26 mouse cellular contexts compared by ENCODE assay signal in the genomic region with DNA sequence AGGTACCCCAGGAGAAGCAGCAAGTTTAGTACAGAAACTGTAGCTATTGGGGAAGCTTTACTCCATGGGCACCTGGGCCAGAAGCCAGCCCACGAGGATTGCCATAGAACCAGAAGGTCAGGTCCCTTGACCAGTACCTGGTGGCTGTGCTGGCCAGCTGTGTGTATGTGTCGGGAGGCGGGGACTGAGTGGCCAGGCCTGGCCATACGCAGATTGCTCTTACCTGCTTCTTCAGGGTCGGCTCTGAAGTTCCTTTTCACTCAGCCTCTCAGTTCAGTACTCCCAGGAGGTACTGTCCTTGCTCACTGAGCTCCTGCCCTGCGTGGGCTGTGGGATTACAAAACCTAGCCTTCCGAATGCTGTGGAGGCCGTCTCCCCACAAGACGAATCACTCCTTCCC.
DNase-seq lines count a peak whose midpoint lies in the region; ATAC-seq lines count a peak whose summit lies in the region.
"Had no signal": no experiment of that assay in that cellular context is flagged by ENCODE, and none has a peak within 500 bp of the region (broad histone marks: within the 10 kb centered on the region; RNA-seq: fewer than 3 reads in every experiment).

No protein-coding gene starts in this region.

- H3K9ac ChIP-seq in limb, embryonic 11.5 days (ENCODE audit: low read length) = no peak overlapping the region
- H3K9ac ChIP-seq: embryonic facial prominence, embryonic 13.5 days; forebrain, embryonic 12.5 days; hindbrain, embryonic 13.5 days; intestine, embryonic 15.5 days had no signal

- ATAC-seq in limb, embryonic 11.5 days (ENCODE audit: insufficient number of reproducible peaks, low FRiP score, low TSS enrichment, low read depth) = no peak
- ATAC-seq: activated CD4-positive, CD25-positive, alpha-beta regulatory T cell, adult 4 months; hindbrain, embryonic 16.5 days; intestine, embryonic 15.5 days had no signal

- peak; percentile 25 to 74 for DNase-seq in adrenal gland, adult (ENCODE audit: inconsistent age in 2 of 2, low spot score in 1 of 2)
- no peak for DNase-seq in adrenal gland, postnatal 25 days
- DNase-seq in limb, embryonic 11.5 days (ENCODE audit: low spot score) = peak; percentile 18
- DNase-seq in limb, embryonic 10.5 days (ENCODE audit: low spot score) = no peak
- DNase-seq in adrenal gland, postnatal 14 days = peak; percentile 43
- DNase-seq in gastrocnemius, adult 18-20 months (ENCODE audit: low spot score) = no peak
- no peak for DNase-seq in cerebellum, postnatal 25 days
- DNase-seq: cerebellum, adult 11 months; cerebellum, adult 2 months; cerebellum, adult 9-11 months; cerebellum, postnatal 36 days; embryo, embryonic 11 days; gastrocnemius, postnatal 10 days; gastrocnemius, postnatal 36 days; heart, postnatal 36 days; kidney, adult 11 months had no signal

- H3K9me3 ChIP-seq in limb, embryonic 11.5 days (ENCODE audit: control insufficient read depth, low read length) = no peaks in the 10 kb centered on the region
- no peaks in the 10 kb centered on the region for H3K9me3 ChIP-seq in limb, embryonic 10.5 days (replicated peaks)
- H3K9me3 ChIP-seq: embryonic facial prominence, embryonic 10.5 days; embryonic facial prominence, embryonic 13.5 days; forebrain, embryonic 12.5 days; hindbrain, embryonic 10.5 days; hindbrain, embryonic 13.5 days; intestine, embryonic 15.5 days had no signal

- 52% methylated on average over 9 of the region's 9 CpGs for WGBS in limb, embryonic 11.5 days
- 51% methylated on average over 9 of the region's 9 CpGs for WGBS in limb, embryonic 10.5 days

- H3K4me1 ChIP-seq in limb, embryonic 11.5 days (ENCODE audit: control insufficient read depth, insufficient read depth, low read length) = 0 out of 2 replicates have a peak, but pooled peaks cover 2% of the 10 kb centered on the region
- H3K4me1 ChIP-seq in limb, embryonic 10.5 days = peaks cover 15% of the 10 kb centered on the region

- H3K4me3 ChIP-seq in limb, embryonic 11.5 days (ENCODE audit: low read depth, low read length) = no peak overlapping the region
- no peak overlapping the region for H3K4me3 ChIP-seq in limb, embryonic 10.5 days
- H3K4me3 ChIP-seq: embryonic facial prominence, embryonic 10.5 days; embryonic facial prominence, embryonic 13.5 days; erythroblast, embryonic 14.5 days; forebrain, embryonic 12.5 days; hindbrain, embryonic 10.5 days; hindbrain, embryonic 13.5 days; intestine, embryonic 15.5 days had no signal

- H3K36me3 ChIP-seq in limb, embryonic 11.5 days (ENCODE audit: control insufficient read depth, insufficient read depth, low read length) = no peaks in the 10 kb centered on the region
- no peaks in the 10 kb centered on the region for H3K36me3 ChIP-seq in limb, embryonic 10.5 days
- H3K36me3 ChIP-seq: embryonic facial prominence, embryonic 10.5 days; embryonic facial prominence, embryonic 13.5 days; forebrain, embryonic 12.5 days; hindbrain, embryonic 10.5 days; hindbrain, embryonic 13.5 days; intestine, embryonic 15.5 days had no signal

- no peak overlapping the region for H3K4me2 ChIP-seq in limb, embryonic 11.5 days (ENCODE audit: low read depth, severe bottlenecking)
- H3K4me2 ChIP-seq: embryonic facial prominence, embryonic 13.5 days; forebrain, embryonic 12.5 days; heart, embryonic 11.5 days; hindbrain, embryonic 13.5 days; intestine, embryonic 15.5 days had no signal

- H3K27me3 ChIP-seq in limb, embryonic 11.5 days (ENCODE audit: control insufficient read depth, insufficient read depth, low read length) = no peaks in the 10 kb centered on the region
- H3K27me3 ChIP-seq in limb, embryonic 10.5 days (ENCODE audit: low read depth, poor library complexity, severe bottlenecking) = peaks cover 10% of the 10 kb centered on the region
- H3K27me3 ChIP-seq: forebrain, embryonic 12.5 days; hindbrain, embryonic 13.5 days; intestine, embryonic 15.5 days had no signal

- no peak overlapping the region for H3K27ac ChIP-seq in limb, embryonic 11.5 days (replicated peaks; ENCODE audit: low read depth, low read length)
- H3K27ac ChIP-seq in limb, embryonic 10.5 days = no peak overlapping the region
- H3K27ac ChIP-seq: embryonic facial prominence, embryonic 10.5 days; embryonic facial prominence, embryonic 13.5 days; forebrain, embryonic 12.5 days; hindbrain, embryonic 10.5 days; hindbrain, embryonic 13.5 days; intestine, embryonic 15.5 days had no signal

Comparison
In these comparisons a context has a peak if more than half of its experiments do, and no peak if none do; other contexts are left out.
1. DNase-seq: peak in adrenal gland, adult (2 of 2), limb, embryonic 11.5 days (single experiment) and adrenal gland, postnatal 14 days (single experiment); none in adrenal gland, postnatal 25 days (single experiment), limb, embryonic 10.5 days (single experiment), gastrocnemius, adult 18-20 months (single experiment) and cerebellum, postnatal 25 days (0 of 2).